Mouse (Mus musculus): ENCODE data around the gene Prdx1.

GRCm38 (mm10) chr4:116720343-116721097 lies 35.2 kb downstream of the Prdx1 start, which contains the start of gene Tesk2:
- TF ChIP-seq CTCF (IDR thresholded peaks at IDR 0.05; ENCODE audit: low read depth, low read length) (no peak), GATA2 (IDR thresholded peaks at IDR 0.05; ENCODE audit: borderline replicate concordance, low read depth, low read length) (no peak)
